23 mouse cellular contexts compared by ENCODE assay signal in the genomic region with DNA sequence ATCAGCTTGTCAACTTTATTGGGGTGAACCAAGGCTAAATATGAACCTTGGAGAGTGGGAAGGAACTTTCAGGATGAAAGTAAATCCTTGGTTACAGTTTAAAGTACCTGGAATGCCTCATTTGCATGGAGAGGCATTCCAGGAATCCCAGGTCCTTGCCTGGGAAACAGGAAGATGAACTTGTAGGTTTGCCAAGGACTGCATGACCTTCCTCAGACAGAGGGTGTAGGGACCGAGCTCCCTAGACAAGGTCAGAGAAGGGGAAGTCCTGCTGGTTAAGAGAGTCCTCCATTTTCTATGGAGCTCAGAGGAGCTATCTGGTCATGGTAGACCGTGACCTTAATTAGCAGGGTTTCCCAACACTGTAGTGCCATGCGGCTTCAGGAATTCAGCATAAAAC. TPM values are rescaled to one million over a fixed set of nuclear protein-coding genes. Genes with fewer than 3 reads are reported as not detected.
DNase-seq lines count a peak whose midpoint lies in the region; ATAC-seq lines count a peak whose summit lies in the region.
"Had no signal": no experiment of that assay in that cellular context is flagged by ENCODE, and none has a peak within 500 bp of the region (broad histone marks: within the 10 kb centered on the region; RNA-seq: fewer than 3 reads in every experiment).

No protein-coding gene starts in this region.

- no peaks in the 10 kb centered on the region for H3K36me3 ChIP-seq in kidney, embryonic 14.5 days (ENCODE audit: control insufficient read depth, insufficient read depth, low read length)
- H3K36me3 ChIP-seq: embryonic facial prominence, embryonic 13.5 days; forebrain, embryonic 12.5 days; forebrain, embryonic 15.5 days; hindbrain, embryonic 12.5 days; hindbrain, embryonic 15.5 days had no signal

- WGBS in kidney, embryonic 14.5 days: 84% methylated on average over 3 of the region's 3 CpGs

- no peak overlapping the region for H3K4me3 ChIP-seq in kidney, embryonic 14.5 days (ENCODE audit: low read length)
- H3K4me3 ChIP-seq: embryonic facial prominence, embryonic 13.5 days; erythroblast, embryonic 14.5 days; forebrain, embryonic 12.5 days; forebrain, embryonic 15.5 days; gastrocnemius, adult 2 months; hindbrain, embryonic 12.5 days; hindbrain, embryonic 15.5 days had no signal

- no peak overlapping the region for H3K9ac ChIP-seq in kidney, embryonic 14.5 days (ENCODE audit: low read depth, low read length)
- H3K9ac ChIP-seq: embryonic facial prominence, embryonic 13.5 days; forebrain, embryonic 12.5 days; forebrain, embryonic 15.5 days; hindbrain, embryonic 12.5 days; hindbrain, embryonic 15.5 days had no signal

- no peak overlapping the region for H3K4me2 ChIP-seq in kidney, embryonic 14.5 days (replicated peaks; ENCODE audit: low read depth, low read length)
- H3K4me2 ChIP-seq: embryonic facial prominence, embryonic 13.5 days; forebrain, embryonic 12.5 days; forebrain, embryonic 15.5 days; heart, embryonic 11.5 days; hindbrain, embryonic 12.5 days; hindbrain, embryonic 15.5 days had no signal

- H3K27me3 ChIP-seq in kidney, embryonic 14.5 days (ENCODE audit: control insufficient read depth, insufficient read depth, low read length): no peaks in the 10 kb centered on the region
- H3K27me3 ChIP-seq: embryonic facial prominence, embryonic 13.5 days; forebrain, embryonic 12.5 days; forebrain, embryonic 15.5 days; hindbrain, embryonic 12.5 days; hindbrain, embryonic 15.5 days had no signal

- ATAC-seq in kidney, embryonic 14.5 days (ENCODE audit: low FRiP score, low TSS enrichment): no peak
- ATAC-seq: CD4-positive, CD25-positive, alpha-beta regulatory T cell, adult 4 months; forebrain, embryonic 15.5 days had no signal

- DNase-seq in kidney, adult 8-10 months: peak; percentile 4 to 40
- no peak for DNase-seq in kidney, postnatal 10 days
- peak; percentile 20 to 32 for DNase-seq in kidney, postnatal 36 days
- peak; percentile 37 for DNase-seq in ZHBTc4 (ENCODE audit: low read depth, low spot score)
- DNase-seq in frontal cortex, postnatal 25 days (ENCODE audit: low spot score in 2 of 2): no peak
- DNase-seq: adrenal gland, adult 2 months; adrenal gland, postnatal 14 days; cerebellum, adult 11 months; cerebellum, adult 2 months; cerebellum, adult 9-11 months; cerebellum, postnatal 25 days; gastrocnemius, adult 2 months; gastrocnemius, postnatal 14 days; heart, adult 11 months had no signal

- no peaks in the 10 kb centered on the region for H3K4me1 ChIP-seq in kidney, embryonic 14.5 days (ENCODE audit: control insufficient read depth, insufficient read depth, low read length)
- H3K4me1 ChIP-seq: embryonic facial prominence, embryonic 13.5 days; forebrain, embryonic 12.5 days; forebrain, embryonic 15.5 days; hindbrain, embryonic 12.5 days; hindbrain, embryonic 15.5 days had no signal

- no peak overlapping the region for H3K27ac ChIP-seq in kidney, embryonic 14.5 days (ENCODE audit: low read depth, low read length)
- H3K27ac ChIP-seq: embryonic facial prominence, embryonic 13.5 days; forebrain, embryonic 12.5 days; forebrain, embryonic 15.5 days; gastrocnemius, adult 2 months; hindbrain, embryonic 12.5 days; hindbrain, embryonic 15.5 days had no signal

- no peaks in the 10 kb centered on the region for H3K9me3 ChIP-seq in kidney, embryonic 14.5 days (ENCODE audit: control insufficient read depth, low read length)
- H3K9me3 ChIP-seq: embryonic facial prominence, embryonic 13.5 days; forebrain, embryonic 12.5 days; forebrain, embryonic 15.5 days; hindbrain, embryonic 12.5 days; hindbrain, embryonic 15.5 days had no signal

RNA-seq across cellular contexts. Expression of gene Zcchc12, which starts 15.5 kb away (rescaled TPM):
- polyA plus RNA-seq in kidney, embryonic 14.5 days (2014; fragmentation: Nextera tagmentation; extraction: Ambion mirVana): 3.9 and 4.8 TPM in 2 replicates
- polyA plus RNA-seq: erythroblast, embryonic 14.5 days had no signal

Comparison
In these comparisons a context has a peak if more than half of its experiments do, and no peak if none do; other contexts are left out.
1. DNase-seq: peak in kidney, adult 8-10 months (2 of 2), kidney, postnatal 36 days (2 of 2) and ZHBTc4 (single experiment); none in kidney, postnatal 10 days (single experiment) and frontal cortex, postnatal 25 days (0 of 2).